ENCODE assay signal across 22 mouse cellular contexts in the genomic region with DNA sequence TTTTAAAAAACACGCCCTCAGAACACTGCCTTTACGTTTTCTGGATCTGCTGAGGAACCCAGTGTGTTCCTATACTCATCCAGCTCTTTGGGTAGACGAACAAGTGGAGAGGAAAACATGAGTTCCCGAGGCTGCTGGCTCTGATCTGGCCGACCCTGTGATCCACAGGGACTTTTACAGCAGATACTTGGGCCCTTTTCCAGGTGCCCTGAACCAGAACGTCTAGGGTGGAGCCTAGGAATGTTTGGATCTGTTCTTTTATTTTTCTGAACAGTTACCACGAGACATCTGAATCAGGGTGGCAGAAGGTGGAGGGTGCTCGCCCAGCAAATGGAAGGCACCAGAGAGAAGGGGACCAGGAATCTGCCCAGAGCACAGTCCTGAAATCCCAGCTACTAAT. TPM values are rescaled to one million over a fixed set of nuclear protein-coding genes. Genes with fewer than 3 reads are reported as not detected.
A peak's percentile ranks its signal among the peaks of the same experiment; 100 is the strongest.
DNase-seq lines count a peak whose midpoint lies in the region; ATAC-seq and TF ChIP-seq lines count a peak whose summit lies in the region.
"Had no signal": no experiment of that assay in that cellular context is flagged by ENCODE, and none has a peak within 500 bp of the region (broad histone marks: within the 10 kb centered on the region; RNA-seq: fewer than 3 reads in every experiment).

No protein-coding gene starts in this region.

- in situ Hi-C loops in Patski (cut with MboI; ENCODE audit: low pct_unique_long_range_greater_than_20kb), result loop anchor here (5.0 kb wide), 1 partner anchor 43 kb away; a partner anchor contains a TSS

- no peak overlapping the region for H3K27ac ChIP-seq in midbrain, embryonic 16.5 days (ENCODE audit: low read length)
- H3K27ac ChIP-seq: forebrain, embryonic 15.5 days; hindbrain, embryonic 13.5 days; neural tube, embryonic 12.5 days had no signal

- TF ChIP-seq CTCF in Patski (IDR thresholded peaks at IDR 0.05), result no peak

- no peak overlapping the region for H3K4me2 ChIP-seq in midbrain, embryonic 16.5 days (ENCODE audit: low read length)
- H3K4me2 ChIP-seq: forebrain, embryonic 15.5 days; heart, embryonic 11.5 days; hindbrain, embryonic 13.5 days; midbrain, embryonic 11.5 days; neural tube, embryonic 12.5 days had no signal

- H3K9me3 ChIP-seq in midbrain, embryonic 16.5 days (replicated peaks; ENCODE audit: control insufficient read depth, low read length, poor library complexity, severe bottlenecking), result no peaks in the 10 kb centered on the region
- H3K9me3 ChIP-seq: forebrain, embryonic 15.5 days; hindbrain, embryonic 13.5 days; neural tube, embryonic 12.5 days had no signal

- peak; percentile 60 for ATAC-seq in Patski
- ATAC-seq in midbrain, embryonic 16.5 days, result no peak
- ATAC-seq: forebrain, embryonic 15.5 days; inflammation-experienced regulatory T-cells, adult 6 months; lung, postnatal 0 days had no signal

- DNase-seq in adrenal gland, postnatal 10 days, result peak; percentile 40
- no peak for DNase-seq in adrenal gland, adult (ENCODE audit: inconsistent age in 2 of 2, low spot score in 1 of 2)
- peak; percentile 37 to 43 for DNase-seq in heart, adult 18-20 months
- DNase-seq in heart, postnatal 10 days, result no peak
- peak; percentile 62 for DNase-seq in Patski (ENCODE audit: low read depth, low spot score)
- peak; percentile 83 to 90 for DNase-seq in kidney, postnatal 25 days
- no peak for DNase-seq in thymus, postnatal 36 days
- DNase-seq: cerebellum, adult 9-11 months; embryo, embryonic 11 days; gastrocnemius, postnatal 36 days; heart, postnatal 14 days; left cerebral cortex, postnatal 4 days; liver; right cerebral cortex, adult 18-20 months had no signal

- no peaks in the 10 kb centered on the region for H3K4me1 ChIP-seq in midbrain, embryonic 16.5 days (ENCODE audit: control insufficient read depth, insufficient read depth, low read length)
- H3K4me1 ChIP-seq: forebrain, embryonic 15.5 days; neural tube, embryonic 12.5 days had no signal

- intact Hi-C loops in heart, postnatal 10 days (cut with DNase I), result no loop called here

- CTCF ChIA-PET in Patski (lab: Charles Lee), result no interaction called here

- H3K4me3 ChIP-seq in midbrain, embryonic 16.5 days (ENCODE audit: low read depth, low read length), result no peak overlapping the region
- H3K4me3 ChIP-seq: forebrain, embryonic 15.5 days; hindbrain, embryonic 13.5 days; neural tube, embryonic 12.5 days had no signal

- H3K27me3 ChIP-seq in Patski, result no peaks in the 10 kb centered on the region
- H3K27me3 ChIP-seq in midbrain, embryonic 16.5 days (ENCODE audit: control insufficient read depth, insufficient read depth, low read depth, low read length), result no peaks in the 10 kb centered on the region
- H3K27me3 ChIP-seq: forebrain, embryonic 15.5 days; hindbrain, embryonic 13.5 days; neural tube, embryonic 12.5 days had no signal

- no peaks in the 10 kb centered on the region for H3K36me3 ChIP-seq in midbrain, embryonic 16.5 days (ENCODE audit: control insufficient read depth, insufficient read depth, low read length)
- H3K36me3 ChIP-seq: forebrain, embryonic 15.5 days had no signal

- WGBS in midbrain, embryonic 16.5 days, result 80% methylated on average over 8 of the region's 8 CpGs

- POLR2A ChIA-PET in Patski (lab: Charles Lee), result no interaction called here

- no peak overlapping the region for H3K9ac ChIP-seq in midbrain, embryonic 16.5 days (ENCODE audit: low read depth, low read length)
- H3K9ac ChIP-seq: forebrain, embryonic 15.5 days; hindbrain, embryonic 13.5 days; neural tube, embryonic 12.5 days had no signal

RNA-seq across cellular contexts. Expression of a gene that starts 42.7 kb away (rescaled TPM):
- 10 to 100 TPM; 48.1 to 58.5 TPM for total RNA-seq in adrenal gland, postnatal 10 days (2021)
- total RNA-seq in heart, adult 18-20 months (2021), result 10 to 100 TPM; 52.3 to 62.0 TPM
- total RNA-seq in heart, postnatal 10 days (2021), result 10 to 100 TPM; 48.6 to 60.9 TPM
- 40.4 TPM for polyA plus RNA-seq in Patski (2021)
- 31.5 and 33.2 TPM in 2 replicates for polyA plus RNA-seq in midbrain, embryonic 16.5 days (2015; fragmentation: Nextera tagmentation; extraction: Ambion mirVana)

RNA-seq across cellular contexts. Expression of a gene that starts 53.0 kb away (rescaled TPM):
- total RNA-seq in adrenal gland, postnatal 10 days (2021), result 10 to 100 TPM; 41.7 to 56.4 TPM
- total RNA-seq in heart, adult 18-20 months (2021), result 10 to 100 TPM; 26.2 to 27.4 TPM
- total RNA-seq in heart, postnatal 10 days (2021), result 10 to 100 TPM; 42.1 to 42.3 TPM
- polyA plus RNA-seq in Patski (2021), result 50.6 TPM
- polyA plus RNA-seq in midbrain, embryonic 16.5 days (2015; fragmentation: Nextera tagmentation; extraction: Ambion mirVana), result 34.9 and 43.6 TPM in 2 replicates

Comparison
In these comparisons a context has a peak if more than half of its experiments do, and no peak if none do; other contexts are left out.
1. DNase-seq: peak in adrenal gland, postnatal 10 days (single experiment), heart, adult 18-20 months (2 of 2), Patski (single experiment) and kidney, postnatal 25 days (2 of 2); none in adrenal gland, adult (0 of 2), heart, postnatal 10 days (0 of 2) and thymus, postnatal 36 days (0 of 2).